Mouse (Mus musculus) retina, postnatal 1 day (tissue): ENCODE measurements around the gene Galnt6.

Experiments
- DNase-seq: peaks from one replicate; pipeline ENCODE4 v3.0.0-alpha.2; 2012

Galnt6 gene

DNA sequence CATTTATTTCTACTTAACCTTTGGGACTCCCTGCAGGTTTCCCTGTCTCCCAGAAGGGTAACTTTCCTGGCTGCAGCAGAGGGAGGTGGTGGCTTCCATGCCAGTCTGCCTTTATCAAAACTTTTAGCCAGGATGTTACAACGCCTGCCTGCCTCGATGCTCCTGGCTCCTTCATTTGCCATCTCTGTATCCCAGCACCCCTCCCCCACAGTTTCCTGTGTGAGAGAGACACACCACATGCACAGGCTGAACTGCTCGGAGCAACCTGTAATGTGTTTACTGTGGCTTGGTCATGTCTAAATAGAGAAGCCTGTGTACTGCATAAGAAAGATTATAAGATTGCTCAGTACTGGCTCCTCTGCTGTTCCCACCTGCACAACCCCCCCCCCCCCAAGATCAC, 48.8 kb downstream of the Galnt6 start:
- DNase-seq = no peak

- no peak for DNase-seq
Observed at GRCm38 (mm10) chr15:100679005-100679404, 50.2 kb downstream of the Galnt6 start.

DNA sequence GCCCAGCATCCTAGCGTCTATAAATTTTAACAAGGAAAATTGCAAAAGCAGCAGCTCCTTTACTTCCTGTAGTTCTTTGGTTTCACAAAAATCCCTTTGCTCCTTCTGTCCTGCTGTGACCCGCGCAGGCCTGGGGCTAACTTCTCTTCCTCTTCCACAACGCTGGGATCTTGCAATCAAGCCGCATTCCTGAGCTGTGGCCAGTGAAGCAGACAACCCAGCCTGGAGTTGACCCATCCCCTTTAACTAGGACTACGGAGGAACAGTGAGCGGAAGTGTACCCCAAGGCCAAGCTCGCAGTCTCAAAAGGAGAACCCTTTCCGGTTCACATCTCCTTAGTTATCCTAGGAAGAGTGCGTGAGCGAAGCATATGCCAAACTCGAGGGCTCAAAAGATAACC, 50.6 kb downstream of the Galnt6 start:
- DNase-seq = no peak

DNA sequence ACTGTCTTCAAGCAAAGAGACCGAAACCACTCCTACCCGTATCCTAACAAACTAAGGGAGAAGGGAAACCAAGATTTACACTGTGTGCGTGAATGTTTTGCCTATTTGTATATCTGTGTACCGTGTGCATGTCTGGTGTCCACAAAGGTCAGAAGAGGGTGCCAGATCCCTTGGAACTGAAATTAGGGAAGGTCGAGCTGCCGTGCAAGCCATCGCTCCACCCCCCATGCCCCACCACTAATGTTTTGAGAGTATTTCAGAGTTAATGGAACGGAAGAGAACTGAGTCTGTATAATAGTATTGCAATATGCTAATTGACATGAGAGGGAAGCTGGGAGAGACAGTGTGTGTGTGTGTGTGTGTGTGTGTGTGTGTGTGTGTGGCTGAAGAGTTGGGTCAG, 51.5 kb downstream of the Galnt6 start:
- DNase-seq = no peak

DNA sequence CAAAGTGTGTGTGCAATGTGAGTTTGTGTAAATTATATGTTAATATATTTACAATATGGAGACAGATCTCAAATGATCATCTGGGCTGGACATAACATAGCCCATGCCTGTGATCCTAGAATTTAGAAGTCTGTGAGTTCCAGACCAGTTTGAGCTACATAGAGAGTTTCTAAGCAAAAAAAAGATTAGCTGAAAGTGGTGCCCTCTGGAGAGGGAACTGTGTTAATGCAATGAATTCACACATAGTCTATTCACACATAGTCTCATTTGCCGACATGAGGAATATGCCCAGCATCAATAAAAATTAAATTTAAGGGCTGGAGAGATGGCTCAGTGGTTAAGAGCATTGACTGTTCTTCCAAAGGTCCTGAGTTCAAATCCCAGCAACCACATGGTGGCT, 52.7 kb downstream of the Galnt6 start:
- no peak for DNase-seq

- DNase-seq = no peak
Observed at GRCm38 (mm10) chr15:100675486-100675885, 53.7 kb downstream of the Galnt6 start.

DNA sequence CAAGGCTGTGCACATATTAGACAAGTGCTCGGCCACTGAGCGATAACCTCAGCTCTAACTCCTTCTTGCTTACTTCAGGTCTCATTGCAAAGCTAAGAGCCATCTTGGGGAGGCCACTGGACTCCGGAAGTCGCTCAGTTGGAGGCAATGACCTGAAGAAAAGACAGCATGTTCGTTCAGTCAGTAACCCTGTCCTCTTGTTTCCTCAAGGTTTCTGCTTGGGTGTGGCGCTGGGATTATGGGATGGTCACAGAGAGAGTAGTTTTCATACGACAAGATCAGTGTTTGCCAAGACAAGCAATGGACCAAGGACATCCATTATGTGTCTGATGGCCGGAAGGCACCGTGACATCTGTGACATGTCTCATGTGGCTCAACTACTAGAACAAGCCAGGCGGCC, 54.6 kb downstream of the Galnt6 start:
- DNase-seq = no peak

- DNase-seq = no peak
Observed at GRCm38 (mm10) chr15:100673585-100674391, 55.4 kb downstream of the Galnt6 start.

DNA sequence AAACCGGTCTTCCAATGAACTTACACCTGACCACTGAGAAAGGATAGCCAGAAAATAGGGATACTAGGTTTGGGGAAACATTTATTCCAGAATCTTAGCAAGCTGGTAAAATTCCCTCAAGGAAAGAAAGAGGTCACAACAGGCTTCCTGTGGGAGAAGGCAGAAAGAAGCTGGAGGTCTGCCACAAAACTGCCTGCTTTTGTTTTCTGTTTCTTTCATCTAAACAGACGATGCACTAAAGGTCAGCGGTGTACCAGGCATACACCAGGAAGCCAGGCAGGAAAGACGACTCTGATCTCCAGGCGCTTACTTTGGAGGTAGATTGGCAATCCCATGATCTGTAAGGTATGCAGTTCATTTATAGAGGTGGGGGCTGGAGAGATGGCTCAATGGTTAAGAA, 58.3 kb downstream of the Galnt6 start:
- DNase-seq = no peak

- DNase-seq = no peak
Observed at GRCm38 (mm10) chr15:100670004-100670403, 59.2 kb downstream of the Galnt6 start.

GRCm38 (mm10) chr15:100669337-100669736, 59.8 kb downstream of the Galnt6 start, which contains the start of gene Bin2:
Gene Bin2 (minus strand): TSS chr15:100669553.
- no peak for DNase-seq

DNA sequence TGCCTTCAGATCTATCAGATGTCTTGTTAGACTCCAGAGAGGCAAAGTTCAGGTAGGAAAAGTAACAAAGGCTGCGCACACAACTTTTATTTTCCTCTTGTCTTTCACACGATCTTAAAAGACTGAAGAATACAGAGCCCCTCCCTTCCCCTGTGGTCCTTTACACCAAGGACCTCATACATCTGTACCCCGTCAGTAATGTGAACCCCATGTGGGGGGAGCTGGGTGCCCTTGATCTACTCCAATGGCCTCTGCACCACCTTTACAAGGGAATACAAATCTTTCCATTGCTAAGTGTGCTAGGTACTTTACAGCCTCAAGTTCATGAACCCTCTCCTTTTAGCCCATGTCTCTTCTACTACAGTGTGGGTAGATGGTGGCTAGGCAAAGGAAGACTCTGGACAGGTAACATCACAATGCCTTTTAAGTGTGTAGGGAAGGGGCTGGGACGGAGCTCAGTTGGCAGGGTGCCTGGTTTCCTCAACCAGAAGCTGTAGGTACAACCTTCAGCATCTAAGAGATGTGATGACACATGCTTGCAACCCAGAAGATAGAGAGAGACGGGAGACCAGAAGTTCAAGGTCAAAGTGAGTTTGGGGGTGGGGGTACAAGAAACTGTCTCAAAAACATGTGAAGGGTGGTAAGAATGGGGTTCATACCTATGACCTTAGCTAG, 61.2 kb downstream of the Galnt6 start:
- DNase-seq = no peak

DNA sequence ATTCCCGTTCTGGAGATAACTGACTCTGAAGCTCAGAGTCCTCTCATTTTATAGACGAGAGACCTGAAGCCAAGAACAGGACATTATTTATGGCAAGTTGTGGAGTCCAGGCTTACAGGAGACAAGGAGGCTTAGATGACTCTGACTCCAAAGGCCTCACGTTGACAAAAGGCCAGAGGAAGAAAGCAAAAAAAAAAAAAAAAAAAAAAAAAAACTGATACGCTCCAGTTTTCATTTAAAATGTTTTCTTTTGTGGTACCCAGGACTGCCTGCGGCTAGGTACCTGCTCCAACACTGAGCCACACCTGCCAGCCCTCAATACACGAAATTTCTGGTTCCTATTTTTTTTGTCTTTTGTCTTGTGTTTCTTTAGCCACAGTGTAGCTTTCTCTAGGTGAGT, 61.8 kb downstream of the Galnt6 start:
- no peak for DNase-seq

DNA sequence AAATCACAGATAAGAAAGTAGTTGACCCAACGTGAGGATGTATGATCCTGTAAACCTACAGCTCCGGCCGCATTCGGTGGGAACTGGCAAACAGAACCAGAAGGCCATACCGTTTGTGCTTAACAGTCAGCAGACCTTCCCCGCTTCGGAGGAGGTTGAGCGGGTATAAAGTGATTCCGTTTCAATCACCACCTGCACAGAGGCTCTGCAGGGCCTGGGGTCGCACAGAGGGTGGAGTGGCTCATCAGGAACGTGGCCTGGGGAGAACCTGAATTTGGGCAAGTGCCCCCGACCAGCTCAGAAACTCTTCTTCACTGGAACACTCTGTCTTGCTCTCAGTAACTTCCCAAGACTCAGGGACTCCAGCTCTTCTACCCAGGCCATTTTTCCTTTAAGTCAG, 62.3 kb downstream of the Galnt6 start:
- DNase-seq = no peak

DNA sequence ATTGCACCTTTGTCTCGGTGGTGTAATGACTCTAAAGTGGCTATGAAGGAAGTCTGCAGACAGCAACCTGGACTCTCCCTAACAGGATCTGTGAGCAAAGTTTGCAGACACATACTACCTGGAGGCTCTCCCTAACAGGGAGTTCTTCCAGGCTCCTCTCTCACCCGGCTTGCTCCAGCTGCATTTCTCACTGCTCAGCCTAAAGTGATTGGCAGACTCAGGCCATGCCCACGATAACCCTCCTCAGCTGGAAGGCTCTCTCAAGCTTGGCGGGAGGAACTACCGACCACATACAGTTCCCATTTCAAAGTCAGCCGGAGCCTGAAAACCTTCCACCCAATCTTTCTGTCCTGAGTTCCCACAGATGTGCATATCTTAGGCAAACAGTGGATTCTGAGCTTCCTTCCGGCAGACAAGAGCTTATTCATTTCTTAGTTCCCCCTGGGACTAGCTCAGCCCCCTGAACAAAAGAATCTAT, 62.9 kb downstream of the Galnt6 start:
- DNase-seq = no peak

GRCm38 (mm10) chr15:100665411-100666218, 63.6 kb downstream of the Galnt6 start:
- no peak for DNase-seq

DNA sequence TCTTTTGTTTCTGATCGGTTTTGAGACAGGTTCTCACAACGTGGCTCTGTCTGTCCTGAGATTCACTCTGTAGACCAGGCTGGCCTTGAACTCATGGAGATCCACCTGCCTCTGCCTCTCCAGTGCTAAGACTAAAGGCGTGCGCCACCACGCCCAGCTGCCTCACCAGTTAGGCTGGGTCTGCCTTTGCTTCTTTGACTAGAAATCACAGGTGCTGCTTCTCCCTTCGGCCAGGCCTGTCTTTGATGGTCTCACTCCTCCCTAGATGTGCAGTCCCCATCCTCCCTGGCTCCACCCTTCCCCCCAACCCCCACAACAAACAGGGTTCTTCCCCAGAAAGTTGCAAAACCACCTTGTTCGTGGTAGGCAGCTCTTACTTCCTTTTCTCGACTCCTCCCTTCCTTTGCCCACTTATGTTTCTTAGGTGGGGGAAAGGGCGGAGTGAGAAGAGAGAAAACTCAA, 64.3 kb downstream of the Galnt6 start:
- DNase-seq = no peak

DNA sequence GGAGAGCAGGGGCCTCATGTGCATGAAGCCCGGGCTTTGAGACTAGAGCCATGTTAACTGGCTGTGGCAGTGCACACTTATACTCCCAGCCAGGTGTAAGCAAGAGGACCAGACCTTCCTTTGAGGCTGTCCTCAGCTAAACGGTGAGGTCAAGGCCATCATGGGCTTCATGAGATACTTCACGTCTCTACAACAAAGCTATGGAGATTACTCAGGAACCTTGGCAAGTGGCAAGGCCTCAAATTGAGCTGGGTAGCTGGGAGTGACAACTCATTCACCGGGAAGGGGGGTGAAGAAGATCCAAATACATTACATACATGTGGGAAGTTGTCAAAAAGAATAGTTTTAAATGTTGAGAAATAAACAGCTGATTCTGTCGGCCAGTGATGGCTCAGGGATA, 68.4 kb downstream of the Galnt6 start:
- no peak for DNase-seq

DNA sequence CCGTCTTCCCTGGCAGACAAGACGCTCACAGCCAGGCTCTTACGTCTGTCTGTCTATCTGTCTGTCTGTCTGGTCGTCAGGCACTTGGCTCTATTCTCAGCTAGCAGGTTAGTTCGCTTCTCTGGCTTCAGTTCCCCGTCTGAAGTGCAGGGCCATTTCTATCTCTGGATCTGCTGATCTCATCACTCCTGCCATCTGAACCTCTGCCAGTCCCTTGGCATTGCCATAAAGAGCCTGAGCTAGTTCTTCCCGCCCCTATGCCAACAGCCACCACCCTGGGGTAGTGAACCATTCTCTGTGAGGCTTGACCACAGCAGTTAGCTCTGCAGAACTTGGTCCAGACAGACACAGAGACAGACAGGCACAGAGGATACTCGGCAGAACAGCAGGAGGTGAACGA, 68.9 kb downstream of the Galnt6 start:
- DNase-seq = no peak

GRCm38 (mm10) chr15:100655201-100655600, 74.0 kb downstream of the Galnt6 start:
- no peak for DNase-seq

DNA sequence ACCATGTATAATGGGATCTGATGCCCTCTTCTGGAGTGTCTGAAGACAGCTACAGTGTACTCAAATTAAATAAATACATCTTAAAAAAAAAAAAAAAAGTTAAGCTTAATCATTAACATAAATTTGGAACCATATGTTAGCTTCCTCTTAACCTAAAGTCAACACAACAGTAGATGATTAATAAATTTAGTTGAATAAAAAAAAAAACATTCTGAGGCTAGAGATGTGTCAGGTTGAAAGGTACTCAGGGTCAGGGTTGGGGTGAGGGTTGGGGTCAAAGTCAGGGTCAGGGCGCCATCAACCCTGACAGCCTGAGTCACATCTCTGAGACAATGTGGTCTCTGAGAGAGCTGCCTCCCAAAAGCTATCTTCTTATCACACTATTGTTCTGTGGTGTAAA, 74.9 kb downstream of the Galnt6 start:
- no peak for DNase-seq

DNA sequence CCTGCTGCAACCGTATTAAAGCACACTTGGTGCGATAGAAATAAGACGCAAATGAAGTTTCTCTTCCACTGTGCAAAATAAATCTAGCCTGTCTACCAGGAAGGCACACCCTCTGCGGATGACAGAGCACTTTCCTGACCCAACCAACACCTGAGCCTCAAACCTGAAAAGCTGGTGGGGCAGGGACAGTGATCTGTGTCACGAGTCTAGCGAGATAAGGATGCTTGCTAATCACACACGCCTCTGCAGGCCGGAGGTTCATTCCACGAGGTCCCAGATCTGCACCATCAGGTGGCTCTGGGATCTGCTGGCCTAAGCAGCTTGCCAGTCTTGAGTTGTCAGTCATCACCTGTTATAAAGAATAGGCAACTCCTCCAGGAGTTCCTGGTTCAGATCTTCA, 77.6 kb downstream of the Galnt6 start:
- no peak for DNase-seq

GRCm38 (mm10) chr15:100650111-100650510, 79.1 kb downstream of the Galnt6 start:
- DNase-seq = no peak
